Mouse (Mus musculus): ENCODE measurements around the gene Celf1.
"Not testable (repeated sequence)": the region's sequence is repeated elsewhere in the genome, so short reads cannot be mapped to it uniquely, and the experiment has no call there.

The Celf1 gene

DNA sequence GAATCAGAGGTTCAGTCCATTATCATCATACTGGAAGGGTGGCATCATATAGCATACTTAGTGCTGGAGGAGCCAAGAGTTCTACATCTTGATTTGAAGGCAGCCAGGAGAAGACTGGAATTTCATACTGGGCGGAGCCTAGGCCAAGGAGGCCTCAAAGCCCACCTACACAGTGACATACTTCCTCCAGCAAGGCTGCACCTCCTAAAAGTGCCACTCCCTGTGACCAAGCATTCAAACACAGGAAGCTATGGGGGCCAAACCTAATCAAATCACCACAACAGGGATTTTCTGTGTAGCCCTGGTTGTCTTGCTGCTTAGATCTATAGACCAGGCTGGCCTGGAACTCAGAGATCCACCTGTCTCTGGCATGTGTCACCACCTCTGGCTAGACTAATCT, 83.8 kb downstream of the Celf1 start:
- DNase-seq: no peak

GRCm38 (mm10) chr2:91025081-91025516, 84.9 kb downstream of the Celf1 start:
- no peak for DNase-seq

DNA sequence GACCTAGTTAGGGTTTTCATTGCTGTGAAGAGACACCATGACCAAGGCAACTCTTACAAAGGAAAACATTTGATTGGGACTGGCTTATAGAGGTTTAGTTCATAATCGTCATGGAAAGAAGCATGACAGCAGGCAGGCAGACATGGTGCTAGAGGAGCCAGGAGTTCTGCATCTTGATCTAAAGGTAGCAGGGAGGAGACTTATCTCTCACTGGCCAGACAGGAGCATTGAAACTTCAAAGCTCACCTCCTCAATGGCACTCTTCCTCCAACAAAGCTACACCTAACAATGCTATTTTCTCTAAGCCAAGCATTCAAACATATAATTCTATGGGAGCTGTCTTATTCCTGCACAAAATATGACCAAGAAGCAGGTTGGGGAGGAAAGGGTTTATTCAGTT, 86.3 kb downstream of the Celf1 start:
- DNase-seq: no peak

- no peak for DNase-seq
These were observed 87.4 kb downstream of the Celf1 start for GRCm38 (mm10) chr2:91027391-91028214.

GRCm38 (mm10) chr2:91031216-91031615, 91.0 kb downstream of the Celf1 start:
- no peak for DNase-seq

DNA sequence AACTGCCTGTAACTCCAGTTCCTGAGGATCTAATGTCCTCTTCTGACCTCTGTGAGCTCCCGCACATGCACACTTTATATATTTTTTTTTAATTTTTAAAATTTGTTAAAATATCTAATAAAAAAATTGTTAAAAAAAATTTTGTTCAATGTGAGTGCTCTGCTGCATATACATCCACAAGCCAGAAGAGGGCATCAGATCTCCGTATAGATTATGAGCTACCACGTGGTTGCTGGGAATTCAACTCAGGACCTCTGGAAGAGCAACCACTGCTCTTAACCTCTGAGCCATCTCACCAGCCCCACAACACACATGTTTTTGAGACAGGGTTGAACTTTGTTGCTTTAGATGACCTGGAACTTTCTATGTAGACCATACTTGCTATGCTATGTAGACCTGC, 92.8 kb downstream of the Celf1 start:
- DNase-seq: peak in 1 of 2 experiments; percentile 18

DNA sequence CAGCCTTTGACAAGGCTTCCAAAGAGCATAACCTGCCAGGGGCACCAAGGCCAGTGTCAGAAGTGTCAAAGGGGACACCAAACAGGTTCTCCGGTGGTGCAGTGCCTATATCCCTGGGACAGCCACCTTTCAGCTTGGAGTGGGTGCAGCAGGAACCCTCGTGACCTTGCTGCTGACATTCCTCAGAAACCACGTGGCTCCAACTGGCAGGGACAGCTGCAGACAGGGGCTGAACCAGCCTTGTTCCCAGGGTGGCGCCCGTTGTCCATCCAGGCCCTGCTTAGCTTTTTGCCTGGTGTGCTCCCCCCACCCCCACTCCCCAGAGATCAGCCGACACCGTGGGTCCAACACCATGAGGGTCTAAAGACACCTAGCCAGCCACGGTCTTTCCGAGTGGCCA, 95.2 kb downstream of the Celf1 start, which contains the start of gene Rapsn:
Rapsn (plus strand) TSS at position 236 of the 400 bp plus-strand sequence.
- no peak for DNase-seq

- DNase-seq: no peak
These were observed 101.6 kb downstream of the Celf1 start for GRCm38 (mm10) chr2:91041786-91042185.

- DNase-seq: no peak
These were observed 102.6 kb downstream of the Celf1 start for GRCm38 (mm10) chr2:91042651-91043398.

- DNase-seq: no peak
These were observed 104.5 kb downstream of the Celf1 start for GRCm38 (mm10) chr2:91044727-91045126.

- DNase-seq: not testable (repeated sequence)
These were observed 105.6 kb downstream of the Celf1 start for GRCm38 (mm10) chr2:91045805-91046204.

DNA sequence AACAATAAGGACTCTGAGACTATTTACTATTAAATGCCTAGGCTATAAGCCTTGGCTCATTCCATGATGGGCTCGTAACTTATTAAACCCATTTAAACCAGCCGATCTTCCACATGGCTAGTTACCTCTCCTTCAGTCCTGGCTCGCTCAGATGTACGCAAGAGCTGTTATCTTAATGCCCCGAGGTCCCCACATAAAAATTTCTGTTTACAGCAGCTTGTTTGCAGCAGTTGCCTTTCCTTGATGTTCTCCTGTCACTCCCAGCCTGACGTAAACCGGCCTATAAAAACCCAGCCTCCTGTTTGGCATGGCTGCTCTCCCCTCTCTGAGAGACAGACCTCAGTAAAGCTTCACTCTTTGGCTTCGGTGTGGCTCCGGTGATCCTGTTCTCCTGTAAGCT, 107.2 kb downstream of the Celf1 start:
- DNase-seq: no peak

DNA sequence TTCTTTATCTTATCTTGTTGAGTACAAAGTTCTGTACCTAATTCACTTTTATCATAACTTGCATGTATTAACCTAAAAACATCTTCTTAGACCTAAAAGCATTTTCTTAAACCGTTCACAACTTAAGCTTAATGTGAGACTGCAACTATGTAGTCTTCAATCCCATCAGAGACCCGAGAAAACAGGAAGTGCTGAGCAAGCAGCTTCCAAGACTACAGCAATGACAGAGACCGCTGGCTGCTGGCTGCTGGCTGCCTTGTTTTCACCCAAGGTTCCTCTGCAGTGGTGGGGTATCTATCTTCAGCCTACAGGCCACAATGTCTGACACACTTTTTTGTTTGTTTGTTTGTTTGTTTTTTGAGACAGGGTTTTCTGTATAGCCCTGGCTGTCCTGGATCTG, 111.7 kb downstream of the Celf1 start:
- DNase-seq: no peak

DNA sequence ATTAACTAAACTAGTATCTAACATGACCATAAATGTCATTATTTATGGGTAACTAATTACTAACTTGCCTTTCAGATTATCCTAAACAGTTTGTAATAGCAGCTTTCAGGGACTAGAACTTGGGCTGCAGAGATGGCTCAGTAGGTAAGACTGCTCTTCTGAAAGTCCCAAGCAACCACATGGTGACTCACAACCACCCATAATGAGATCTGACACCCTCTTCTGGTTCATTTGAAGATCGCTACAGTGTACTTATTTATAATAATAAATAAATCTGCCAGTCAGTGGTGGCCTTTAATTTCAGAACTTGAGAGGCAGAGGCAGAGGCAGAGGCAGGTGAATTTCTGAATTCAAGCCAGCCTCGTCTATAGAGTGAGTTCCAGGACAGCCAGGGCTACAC, 112.6 kb downstream of the Celf1 start:
- DNase-seq: peak in 1 of 2 experiments; percentile 17

DNA sequence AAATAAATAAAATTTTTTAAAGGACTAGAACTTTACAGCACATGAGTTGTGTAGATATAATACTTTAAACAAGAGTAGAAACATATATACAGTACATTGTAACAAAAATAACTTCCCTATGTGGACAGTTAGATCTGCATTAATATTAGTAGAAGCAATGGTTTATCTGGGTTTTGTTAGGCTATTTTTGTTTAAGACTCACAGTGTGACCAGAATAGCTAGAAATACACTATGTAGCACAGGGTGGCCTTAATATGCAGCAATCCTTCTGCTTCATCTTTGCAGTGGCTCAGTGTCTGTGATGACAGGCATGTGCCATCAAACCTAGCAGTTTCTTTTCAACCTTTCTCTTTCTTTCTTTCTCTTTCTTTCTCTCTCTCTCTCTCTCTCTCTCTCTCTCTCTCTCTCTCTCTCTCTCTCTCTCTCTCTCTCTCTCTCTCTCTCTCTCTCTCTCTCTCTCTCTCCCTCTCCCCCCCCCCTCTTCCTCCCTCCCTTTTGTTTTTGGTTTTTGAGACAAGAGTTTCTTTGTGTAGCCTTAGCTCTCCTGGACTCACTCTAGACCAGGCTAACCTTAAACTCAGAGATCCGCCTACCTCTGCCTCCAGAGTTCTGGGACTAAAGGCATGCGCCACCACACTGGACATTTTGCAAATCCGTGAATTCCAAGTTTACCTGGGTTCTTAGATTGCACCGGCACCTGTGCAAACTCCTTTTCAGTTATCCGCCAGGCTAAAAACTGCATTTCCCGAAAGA, 113.2 kb downstream of the Celf1 start:
- no peak for DNase-seq

DNA sequence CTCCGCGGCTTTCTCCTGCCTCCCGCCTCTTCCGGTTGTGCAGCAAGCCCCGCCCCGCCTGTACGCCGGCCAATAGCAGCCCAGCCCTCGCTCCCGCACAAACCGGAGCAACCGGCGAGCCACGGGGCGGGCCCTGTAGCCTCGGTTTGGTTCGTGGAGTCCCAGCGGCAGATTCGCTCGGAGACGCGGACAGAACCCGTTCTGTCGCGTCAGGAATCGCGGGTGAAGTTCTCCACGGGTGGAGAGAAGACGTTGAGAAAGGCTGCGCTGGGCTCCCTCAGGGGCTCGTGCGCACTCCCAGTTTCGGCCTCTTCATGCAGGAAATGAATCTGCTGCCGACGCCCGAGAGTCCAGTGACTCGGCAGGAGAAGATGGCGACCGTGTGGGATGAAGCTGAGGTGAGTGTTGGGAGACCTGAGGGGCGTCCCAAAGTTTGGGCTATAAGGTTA, 113.8 kb downstream of the Celf1 start, which contains the start of gene Psmc3:
Psmc3 (plus strand) TSS at position 76 of the 449 bp plus-strand sequence.
- DNase-seq: peak; percentile 93 to 94

- DNase-seq: no peak
These were observed 118.3 kb downstream of the Celf1 start for GRCm38 (mm10) chr2:91058435-91058834.

DNA sequence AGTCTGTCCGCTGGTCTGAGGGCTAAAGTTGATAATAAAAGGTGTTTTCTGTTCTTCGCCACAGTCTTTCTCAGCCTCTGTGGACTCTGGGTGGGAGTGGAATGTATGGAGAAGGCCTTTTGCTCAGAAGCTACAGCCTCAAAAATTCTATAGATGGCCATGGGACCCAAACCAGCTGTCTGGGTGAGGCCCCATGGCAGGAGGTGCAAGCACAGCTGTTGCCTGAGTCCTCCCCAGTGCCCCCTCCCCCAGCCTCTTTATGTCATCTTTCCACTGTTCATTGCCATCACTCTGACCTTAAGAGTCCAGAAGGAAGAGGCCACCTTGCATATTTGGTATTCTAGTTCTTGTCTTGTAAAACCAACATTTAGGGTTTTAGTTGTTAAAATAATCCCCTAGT, 119.2 kb downstream of the Celf1 start:
- DNase-seq: no peak

DNA sequence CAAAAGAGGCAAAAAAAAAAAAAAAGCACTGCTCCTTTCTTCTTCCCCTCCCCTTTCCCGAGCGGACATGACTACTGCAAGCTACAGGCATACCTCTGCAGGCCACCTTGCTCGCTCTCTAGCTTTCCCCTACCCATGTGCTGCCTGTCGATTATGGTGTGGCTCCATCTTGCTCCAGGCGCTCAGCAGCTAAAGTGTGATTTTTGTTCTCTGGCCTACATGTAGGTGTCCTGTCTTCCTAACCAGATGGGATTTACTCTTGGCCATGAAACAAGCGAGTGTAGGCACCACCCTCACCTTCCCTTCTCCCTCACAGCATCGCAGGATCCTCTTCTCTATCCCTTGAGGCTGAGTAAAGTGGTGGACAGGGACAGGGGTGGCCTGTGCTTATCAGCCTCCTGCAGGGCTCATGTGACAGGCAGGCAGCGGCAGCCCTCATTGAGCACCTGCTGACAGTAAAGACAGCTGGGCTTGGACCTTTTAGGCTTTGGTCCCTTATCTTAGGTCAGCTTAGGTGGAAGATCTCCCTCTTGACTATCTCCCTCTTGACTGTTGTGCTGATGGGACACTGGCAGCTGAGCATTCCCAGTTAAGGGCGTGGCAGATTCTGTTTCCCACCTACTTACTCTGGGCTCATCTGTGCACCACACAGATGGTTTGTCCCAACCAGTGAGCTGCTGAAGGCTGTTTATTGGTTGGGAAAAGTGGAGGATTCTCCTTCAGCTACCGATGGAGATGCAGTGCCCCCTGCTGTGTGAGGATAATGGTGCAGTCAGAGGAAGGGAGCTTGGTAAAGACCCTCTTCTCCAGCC, 120.6 kb downstream of the Celf1 start:
- peak in 1 of 2 experiments; percentile 26 for DNase-seq

DNA sequence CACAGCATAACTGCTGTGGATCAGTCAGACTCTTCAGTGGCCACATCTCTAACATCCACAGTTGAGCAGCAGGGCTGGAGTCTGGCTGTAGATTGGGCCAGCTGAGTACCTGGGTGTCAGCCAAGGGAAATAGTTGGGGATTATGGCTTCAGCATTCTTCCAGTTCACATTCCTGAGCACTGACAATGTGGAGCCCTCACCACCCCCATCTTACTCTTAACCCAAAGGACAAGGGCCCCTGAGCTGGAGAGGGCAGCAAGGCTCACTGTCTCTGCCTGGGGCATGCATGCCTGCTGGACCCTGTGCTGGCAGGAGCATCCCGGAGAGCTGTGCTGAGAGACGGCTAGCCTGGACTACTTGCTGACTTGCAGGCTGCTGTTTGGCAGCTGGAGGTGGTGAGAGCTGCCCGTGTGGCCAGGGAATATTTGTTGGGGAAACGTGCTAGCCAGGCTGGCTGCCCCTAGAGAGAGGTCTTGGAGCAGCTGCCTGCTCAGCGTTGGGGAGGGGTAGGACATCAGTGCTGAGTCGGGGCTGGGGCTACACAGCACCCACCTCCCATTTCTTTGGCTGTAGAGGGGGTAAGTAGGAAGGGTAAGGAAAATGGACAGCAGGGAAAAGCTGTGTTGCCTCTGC, 121.8 kb downstream of the Celf1 start:
- no peak for DNase-seq

DNA sequence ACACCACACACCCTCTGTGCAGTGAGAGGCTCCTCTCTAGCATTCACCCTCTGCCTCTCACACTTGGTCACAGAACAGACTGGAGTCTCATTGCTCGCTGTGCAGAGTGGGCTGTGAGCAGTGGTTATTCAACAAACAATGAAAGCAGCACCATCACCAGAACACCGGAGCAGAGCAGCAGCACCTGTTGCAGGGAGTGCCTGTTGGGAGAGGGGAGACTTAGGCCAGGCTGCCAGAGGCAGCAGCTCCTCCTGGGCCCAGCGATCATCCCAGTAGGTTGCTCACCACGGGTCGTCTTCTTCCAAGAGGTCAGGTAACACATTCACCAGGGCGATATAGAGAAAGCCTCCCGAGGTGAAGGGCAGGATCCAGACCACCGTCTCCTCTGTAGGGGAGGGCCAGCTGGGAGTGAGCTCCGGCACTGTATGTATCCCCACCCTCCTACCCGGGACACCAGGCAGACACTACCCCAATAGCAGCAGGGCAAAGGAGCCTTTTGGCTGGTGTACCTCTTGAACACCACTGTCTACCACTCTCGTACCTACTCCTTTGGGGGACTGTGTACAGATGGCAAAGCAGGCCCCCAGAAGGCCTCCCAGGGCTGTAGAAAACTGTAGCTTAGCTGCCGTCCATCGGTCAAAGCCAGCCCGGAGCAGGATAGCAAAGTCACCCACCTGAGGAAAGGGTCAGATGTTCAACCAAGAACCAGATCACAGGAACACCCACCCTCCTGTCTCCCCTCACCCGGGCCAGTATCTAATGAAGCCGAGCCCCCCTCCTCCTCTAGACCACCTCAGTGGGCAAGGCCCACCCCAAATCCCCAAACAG, 122.8 kb downstream of the Celf1 start:
- no peak for DNase-seq

Measured in B cell, adult 2 months (primary cell).